Mouse (Mus musculus) liver, postnatal 0 days (tissue): ENCODE data around the gene Opn1sw. TPM values are rescaled to one million over a fixed set of nuclear protein-coding genes. Genes with fewer than 3 reads are reported as not detected.
"Not testable (repeated sequence)": the region's sequence is repeated elsewhere in the genome, so short reads cannot be mapped to it uniquely, and the experiment has no call there.

ENCODE experiments used
- ATAC-seq: fragments of 200-750 bp; cut with Nextera tagmentation; 2 replicates; pipeline ENCODE4 v1.8.0; 2017; ENCODE audit warnings: mild to moderate bottlenecking, moderate library complexity
- DNase-seq: peaks from one replicate; pipeline ENCODE4 v3.0.0-alpha.2; 2016
- H3K27ac ChIP-seq: fragments of 300-500 bp; sonication (generic); 2 replicates; pipeline ENCODE4 v1.5.1; 2014; ENCODE audit warnings: antibody characterized with exemption, moderate library complexity, mild to moderate bottlenecking, low read depth
- H3K27me3 ChIP-seq: fragments of 300-500 bp; sonication (generic); 2 replicates; pipeline ENCODE4 v1.6.1; 2014; ENCODE audit warnings: low read length, control low read depth, mixed read lengths; ENCODE audit not compliant: insufficient read depth
- H3K36me3 ChIP-seq: fragments of 300-500 bp; sonication (generic); replicated peaks from 2 replicates; pipeline ENCODE4 v1.6.1; 2014; ENCODE audit warnings: mild to moderate bottlenecking, control low read depth, low read length, moderate library complexity, mixed read lengths; ENCODE audit not compliant: insufficient read depth
- H3K4me1 ChIP-seq: fragments of 300-500 bp; sonication (generic); 2 replicates; pipeline ENCODE4 v1.6.1; 2014; ENCODE audit warnings: antibody characterized with exemption, mild to moderate bottlenecking, control low read depth; ENCODE audit not compliant: insufficient read depth
- H3K4me2 ChIP-seq: fragments of 300-500 bp; sonication (generic); 2 replicates; pipeline ENCODE4 v1.6.1; 2014; ENCODE audit warnings: low read depth, mild to moderate bottlenecking, low read length, moderate library complexity, mixed read lengths
- H3K4me3 ChIP-seq: fragments of 300-500 bp; sonication (generic); 2 replicates; pipeline ENCODE4 v1.5.1; 2014; ENCODE audit warnings: low read depth, low read length
- H3K9ac ChIP-seq: fragments of 300-500 bp; sonication (generic); replicated peaks from 2 replicates; pipeline ENCODE4 v1.6.1; 2014; ENCODE audit warnings: mild to moderate bottlenecking, moderate library complexity
- H3K9me3 ChIP-seq: fragments of 300-500 bp; sonication (generic); 2 replicates; pipeline ENCODE4 v1.6.1; 2016; ENCODE audit warnings: mild to moderate bottlenecking, control low read depth, low read length, mixed read lengths
- CTCF ChIP-seq: sonication (generic); IDR thresholded peaks from 2 replicates; pipeline ENCODE4 v1.5.1; 2016; ENCODE audit warnings: antibody characterized with exemption, low read depth
- EP300 ChIP-seq: IDR thresholded peaks from 2 replicates; pipeline ENCODE4 v1.6.1; 2016; ENCODE audit warnings: antibody characterized with exemption, low read depth, mild to moderate bottlenecking
- WGBS: fragments of 180-500 bp; shearing (Covaris S2); extraction: QIAGEN DNeasy Blood & Tissue Kit; methylation state at CpG from one replicate; pipeline ENCODE4 v1.1.7; 2014; ENCODE audit not compliant: insufficient replicate concordance; 5-methylcytosine and 5-hydroxymethylcytosine counted together
- polyA plus RNA-seq: library from polyadenylated mRNA; unstranded; fragments of >200 nt; fragmentation: Nextera tagmentation; extraction: Ambion mirVana; gene quantifications from 2 replicates; pipeline ENCODE4 v1.2.1, GENCODE M21; 2015

Gene Opn1sw
- polyA plus RNA-seq, 1 experiment from 2014 or later: 0.06 TPM

- H3K9ac ChIP-seq: no peak overlapping the region
- no peak for ATAC-seq
- DNase-seq: no peak
- H3K36me3 ChIP-seq: no peaks in the 10 kb centered on the region
- TF ChIP-seq EP300: no peak
- H3K4me3 ChIP-seq: no peak overlapping the region
- no peak overlapping the region for H3K4me2 ChIP-seq
- H3K27me3 ChIP-seq: peaks cover 63% of the 10 kb centered on the region
- peaks cover 10% of the 10 kb centered on the region for H3K4me1 ChIP-seq
- WGBS: 78% methylated on average over 4 of the region's 4 CpGs
- no peaks in the 10 kb centered on the region for H3K9me3 ChIP-seq
- no peak overlapping the region for H3K27ac ChIP-seq
Measured at GRCm38 (mm10) chr6:29399851-29400250, 11.6 kb upstream of the Opn1sw start.

DNA sequence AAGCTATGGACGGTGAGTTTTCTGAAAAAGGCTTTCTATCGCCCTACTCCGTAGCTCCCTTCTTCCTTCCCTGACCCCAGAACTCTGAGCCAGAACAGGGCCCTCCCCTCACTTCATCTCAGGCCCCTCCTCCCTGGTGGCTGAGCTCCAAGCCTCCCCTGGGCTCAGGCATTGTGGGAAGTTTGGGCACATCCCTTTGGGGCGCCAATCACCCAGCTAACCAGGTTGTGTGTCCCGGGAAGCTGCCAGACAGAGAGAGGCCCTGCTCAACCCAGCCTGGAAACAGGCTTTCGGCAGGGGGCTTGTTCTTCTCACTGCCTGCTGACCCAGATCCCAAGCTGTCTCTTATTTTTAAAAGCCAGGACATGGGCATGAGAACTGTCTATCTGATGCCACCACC is 9.3 kb upstream of the Opn1sw start:
- Histone ChIP-seq H3K4me2 (no peak overlapping the region), H3K27ac (no peak overlapping the region), H3K27me3 (peaks cover 68% of the 10 kb centered on the region), H3K36me3 (no peaks in the 10 kb centered on the region), H3K9ac (no peak overlapping the region), H3K9me3 (no peaks in the 10 kb centered on the region), H3K4me1 (peaks cover 8% of the 10 kb centered on the region; the same call in 1 of the 2 replicates), H3K4me3 (no peak overlapping the region)
- TF ChIP-seq CTCF: no peak
- no peak for TF ChIP-seq EP300
- ATAC-seq: no peak
- DNase-seq: no peak
- WGBS: 30% methylated on average over 6 of the region's 6 CpGs

GRCm38 (mm10) chr6:29396714-29397540 is 8.7 kb upstream of the Opn1sw start:
- WGBS: 10% methylated on average over 24 of the region's 24 CpGs
- ATAC-seq: 0 out of 2 replicates have a peak, but pooled peaks have one; percentile 10

DNA sequence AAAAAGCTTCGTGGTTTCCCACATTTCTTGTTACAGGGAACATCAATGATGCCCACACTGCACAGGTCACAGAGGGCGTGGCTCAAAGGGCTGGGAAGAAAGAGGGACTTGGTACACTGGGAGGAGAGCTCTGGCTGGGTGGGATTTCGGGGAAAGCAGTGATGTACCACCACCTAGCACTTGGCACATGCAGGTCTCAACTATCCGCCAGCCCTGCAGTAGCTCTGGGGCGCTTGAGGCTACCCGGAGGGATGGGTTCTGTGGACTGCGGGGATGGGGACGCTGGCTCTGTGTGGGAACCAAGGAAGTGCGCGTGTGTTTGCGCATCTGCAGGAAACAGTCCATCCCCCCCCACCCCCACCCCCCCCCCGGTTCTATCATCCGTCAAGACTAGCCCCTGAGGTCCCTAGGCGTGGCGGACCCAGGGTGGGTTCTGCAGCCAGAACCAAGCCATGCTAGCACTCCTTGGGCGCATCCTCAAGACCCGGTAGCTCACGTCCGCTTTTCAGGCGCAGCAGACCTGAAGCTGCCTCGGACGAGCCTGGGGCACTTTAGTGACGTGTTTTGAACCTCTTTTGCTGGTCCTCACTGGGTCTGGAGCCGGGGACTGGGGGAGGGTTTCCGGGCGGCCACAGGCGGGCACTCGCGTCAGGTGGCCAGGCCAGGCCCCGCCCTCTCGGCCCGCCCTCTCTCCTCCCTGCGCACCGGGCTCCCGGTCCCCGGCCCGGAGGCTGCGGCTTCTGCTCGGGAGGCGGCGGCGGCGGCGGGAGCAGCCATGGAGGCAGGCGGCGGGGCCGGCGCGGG is 7.8 kb upstream of the Opn1sw start, which contains the start of gene Ccdc136:
Gene Ccdc136, plus strand, starts transcription at position 400 of the 804 bp plus-strand sequence.
- peak within 1 kb of the TSS; percentile 48 for H3K4me3 ChIP-seq
- H3K4me2 ChIP-seq: peak within 1 kb of the TSS; percentile 83
- no peak within 1 kb of the TSS for H3K27ac ChIP-seq
- ATAC-seq (peak; percentile 73), DNase-seq (peak; percentile 60)
- H3K9me3 ChIP-seq: no peaks in the 10 kb centered on the region
- WGBS: 1% methylated on average over 27 of the region's 49 CpGs
- peaks cover 8% of the 10 kb centered on the region; the same call in 1 of the 2 replicates for H3K4me1 ChIP-seq
- H3K9ac ChIP-seq: no peak within 1 kb of the TSS
- no peaks in the 10 kb centered on the region for H3K36me3 ChIP-seq
- H3K27me3 ChIP-seq: peaks cover 66% of the 10 kb centered on the region
- TF ChIP-seq EP300 (no peak), CTCF (no peak)

More at GRCm38 (mm10) chr6:29396714-29397540, 8.7 kb upstream of the Opn1sw start:
- TF ChIP-seq CTCF (no peak), EP300 (no peak)
- Histone ChIP-seq H3K9me3 (no peaks in the 10 kb centered on the region), H3K36me3 (no peaks in the 10 kb centered on the region), H3K27ac (no peak overlapping the region), H3K4me1 (peaks cover 8% of the 10 kb centered on the region; the same call in 1 of the 2 replicates), H3K4me3 (peak overlapping the region; percentile 48), H3K27me3 (peaks cover 66% of the 10 kb centered on the region), H3K9ac (no peak overlapping the region), H3K4me2 (peak overlapping the region; percentile 83)
- no peak for DNase-seq

- Histone ChIP-seq H3K4me1 (peaks cover 8% of the 10 kb centered on the region; the same call in 1 of the 2 replicates), H3K9ac (no peak overlapping the region), H3K4me2 (no peak overlapping the region), H3K4me3 (no peak overlapping the region), H3K9me3 (no peaks in the 10 kb centered on the region), H3K36me3 (no peaks in the 10 kb centered on the region), H3K27me3 (peaks cover 63% of the 10 kb centered on the region), H3K27ac (no peak overlapping the region)
- no peak for TF ChIP-seq CTCF
- TF ChIP-seq EP300: no peak
- DNase-seq (no peak), ATAC-seq (no peak)
- WGBS: 69% methylated on average over 1 of the region's 1 CpGs
Measured at GRCm38 (mm10) chr6:29394286-29394685, 6.0 kb upstream of the Opn1sw start.

GRCm38 (mm10) chr6:29391802-29392201 is 3.5 kb upstream of the Opn1sw start:
- H3K27me3 ChIP-seq: peaks cover 41% of the 10 kb centered on the region
- no peak overlapping the region for H3K27ac ChIP-seq
- H3K4me1 ChIP-seq: peaks cover 17% of the 10 kb centered on the region
- DNase-seq (no peak), ATAC-seq (no peak)
- H3K9me3 ChIP-seq: no peaks in the 10 kb centered on the region
- no peak overlapping the region for H3K9ac ChIP-seq
- WGBS: 67% methylated on average over 4 of the region's 4 CpGs
- TF ChIP-seq EP300 (no peak), CTCF (0 out of 2 replicates have a peak, but pooled peaks have one; percentile 23)
- no peak overlapping the region for H3K4me2 ChIP-seq
- no peak overlapping the region for H3K4me3 ChIP-seq
- no peaks in the 10 kb centered on the region for H3K36me3 ChIP-seq

GRCm38 (mm10) chr6:29391241-29391640 is 3.0 kb upstream of the Opn1sw start:
- H3K36me3 ChIP-seq, H3K9ac ChIP-seq, H3K4me3 ChIP-seq, H3K9me3 ChIP-seq, H3K4me2 ChIP-seq, H3K27ac ChIP-seq, DNase-seq, ATAC-seq: not testable (repeated sequence)
- WGBS: 55% methylated on average over 8 of the region's 8 CpGs
- H3K27me3 ChIP-seq: peaks cover 36% of the 10 kb centered on the region
- peaks cover 12% of the 10 kb centered on the region for H3K4me1 ChIP-seq

GRCm38 (mm10) chr6:29390500-29390899 is 2.2 kb upstream of the Opn1sw start:
- H3K4me3 ChIP-seq, H3K9ac ChIP-seq, H3K27ac ChIP-seq, ATAC-seq, H3K9me3 ChIP-seq, H3K4me1 ChIP-seq, H3K4me2 ChIP-seq, H3K36me3 ChIP-seq, DNase-seq: not testable (repeated sequence)
- WGBS: 73% methylated on average over 1 of the region's 1 CpGs
- peaks cover 32% of the 10 kb centered on the region for H3K27me3 ChIP-seq
